Mouse (Mus musculus): ENCODE results near the gene Card19. TPM values are rescaled to one million over a fixed set of nuclear protein-coding genes. Genes with fewer than 3 reads are reported as not detected.

The Card19 gene
- polyA plus RNA-seq, 1 experiment: 79.4 TPM

- peak overlapping the region; percentile 66 for H3K27ac ChIP-seq (ENCODE audit: insufficient read depth, low read length)
- no peak for DNase-seq (ENCODE audit: low read depth in 1 of 2, low spot score in 2 of 2)
- H3K4me1 ChIP-seq (ENCODE audit: control insufficient read depth, insufficient read depth, insufficient read length): peaks cover 44% of the 10 kb centered on the region
- TF ChIP-seq POLR2A (IDR thresholded peaks at IDR 0.05; ENCODE audit: low read depth, low read length): no peak
- TF ChIP-seq CTCF (IDR thresholded peaks at IDR 0.05; ENCODE audit: extremely low read depth, insufficient read depth, insufficient read length, insufficient replicate concordance): no peak
- H3K4me3 ChIP-seq (ENCODE audit: extremely low read depth, insufficient read depth, insufficient read length): no peak overlapping the region
- H3K27me3 ChIP-seq (ENCODE audit: control insufficient read depth, insufficient read depth, low read length): no peaks in the 10 kb centered on the region
- H3K36me3 ChIP-seq (ENCODE audit: control insufficient read depth, insufficient read depth, low read length): no peaks in the 10 kb centered on the region
- 68% methylated on average over 2 of the region's 2 CpGs for WGBS
Observed at GRCm38 (mm10) chr13:49249634-49250033, 33.8 kb upstream of the Card19 start.

DNA sequence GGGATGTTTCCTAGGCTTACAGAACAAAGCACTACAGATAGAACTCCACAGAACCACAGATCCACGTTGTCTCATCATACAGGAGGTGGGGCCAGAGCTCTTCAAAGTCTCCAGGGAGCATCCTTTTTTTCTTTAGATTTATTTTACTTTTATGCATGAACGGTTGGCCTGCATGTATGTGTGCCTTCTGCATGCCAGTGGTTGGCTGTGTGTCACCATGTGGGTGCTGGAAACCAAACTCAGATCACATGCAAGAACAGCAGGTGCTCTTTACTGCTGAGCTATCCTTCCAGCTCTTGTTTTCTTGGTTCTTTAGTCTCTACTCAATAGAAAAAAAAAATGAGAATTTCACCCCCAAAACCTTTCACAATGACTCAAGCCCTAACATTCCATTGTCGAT, 33.1 kb upstream of the Card19 start:
- Histone ChIP-seq H3K4me1 (ENCODE audit: control insufficient read depth, insufficient read depth, insufficient read length) (peaks cover 51% of the 10 kb centered on the region), H3K4me3 (ENCODE audit: extremely low read depth, insufficient read depth, insufficient read length) (no peak overlapping the region), H3K27ac (ENCODE audit: insufficient read depth, low read length) (no peak overlapping the region), H3K27me3 (ENCODE audit: control insufficient read depth, insufficient read depth, low read length) (no peaks in the 10 kb centered on the region), H3K36me3 (ENCODE audit: control insufficient read depth, insufficient read depth, low read length) (no peaks in the 10 kb centered on the region)
- DNase-seq (ENCODE audit: low read depth in 1 of 2, low spot score in 2 of 2): peak in 1 of 2 experiments; percentile 50
- WGBS: 31% methylated on average over 3 of the region's 3 CpGs
- TF ChIP-seq CTCF (IDR thresholded peaks at IDR 0.05; ENCODE audit: extremely low read depth, insufficient read depth, insufficient read length, insufficient replicate concordance) (no peak), POLR2A (IDR thresholded peaks at IDR 0.05; ENCODE audit: low read depth, low read length) (no peak)

DNA sequence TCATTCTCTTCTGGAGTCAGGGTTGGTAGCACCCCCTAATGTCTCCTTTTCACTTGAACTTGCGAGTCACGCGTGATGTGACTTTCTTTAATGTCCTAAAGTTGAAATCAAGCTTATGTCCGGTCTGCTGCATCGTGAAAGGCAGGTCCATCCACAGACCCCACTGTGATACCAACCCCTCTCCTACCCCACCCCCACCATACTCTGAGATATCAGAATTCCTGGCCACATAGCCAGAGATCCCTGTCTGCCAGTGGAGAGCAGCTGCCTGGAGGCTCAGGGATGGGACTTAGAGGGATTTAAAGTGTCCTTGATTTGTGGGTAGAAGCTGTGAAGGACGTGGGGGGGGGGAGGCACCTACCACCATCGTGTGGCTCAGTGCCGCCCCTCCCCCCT, 32.6 kb upstream of the Card19 start, which contains the start of gene Susd3:
TSS of gene Susd3 (minus strand) at position 240 of the 396 bp plus-strand sequence.
- no peak for DNase-seq (ENCODE audit: low read depth in 1 of 2, low spot score in 2 of 2)
- no peaks in the 10 kb centered on the region for H3K27me3 ChIP-seq (ENCODE audit: control insufficient read depth, insufficient read depth, low read length)
- no peaks in the 10 kb centered on the region for H3K36me3 ChIP-seq (ENCODE audit: control insufficient read depth, insufficient read depth, low read length)
- WGBS: 43% methylated on average over 6 of the region's 8 CpGs
- peak within 1 kb of the TSS; percentile 85 for H3K4me3 ChIP-seq (ENCODE audit: extremely low read depth, insufficient read depth, insufficient read length)
- H3K4me1 ChIP-seq (ENCODE audit: control insufficient read depth, insufficient read depth, insufficient read length): peaks cover 55% of the 10 kb centered on the region
- H3K27ac ChIP-seq (ENCODE audit: insufficient read depth, low read length): peak within 1 kb of the TSS; percentile 66
- TF ChIP-seq CTCF (IDR thresholded peaks at IDR 0.05; ENCODE audit: extremely low read depth, insufficient read depth, insufficient read length, insufficient replicate concordance): no peak
- TF ChIP-seq POLR2A (IDR thresholded peaks at IDR 0.05; ENCODE audit: low read depth, low read length): no peak

GRCm38 (mm10) chr13:49247740-49248466, 32.1 kb upstream of the Card19 start:
- Histone ChIP-seq H3K27me3 (ENCODE audit: control insufficient read depth, insufficient read depth, low read length) (no peaks in the 10 kb centered on the region), H3K4me3 (ENCODE audit: extremely low read depth, insufficient read depth, insufficient read length) (peak overlapping the region; percentile 85), H3K27ac (ENCODE audit: insufficient read depth, low read length) (peak overlapping the region; percentile 65), H3K36me3 (ENCODE audit: control insufficient read depth, insufficient read depth, low read length) (no peaks in the 10 kb centered on the region), H3K4me1 (ENCODE audit: control insufficient read depth, insufficient read depth, insufficient read length) (peaks cover 59% of the 10 kb centered on the region; the same call in 1 of the 2 replicates)
- no peak for TF ChIP-seq CTCF (IDR thresholded peaks at IDR 0.05; ENCODE audit: extremely low read depth, insufficient read depth, insufficient read length, insufficient replicate concordance)
- TF ChIP-seq POLR2A (IDR thresholded peaks at IDR 0.05; ENCODE audit: low read depth, low read length): peak; percentile 73
- peak; percentile 55 to 66 for DNase-seq (ENCODE audit: low read depth in 1 of 2, low spot score in 2 of 2)
- 1% methylated on average over 58 of the region's 58 CpGs for WGBS

DNA sequence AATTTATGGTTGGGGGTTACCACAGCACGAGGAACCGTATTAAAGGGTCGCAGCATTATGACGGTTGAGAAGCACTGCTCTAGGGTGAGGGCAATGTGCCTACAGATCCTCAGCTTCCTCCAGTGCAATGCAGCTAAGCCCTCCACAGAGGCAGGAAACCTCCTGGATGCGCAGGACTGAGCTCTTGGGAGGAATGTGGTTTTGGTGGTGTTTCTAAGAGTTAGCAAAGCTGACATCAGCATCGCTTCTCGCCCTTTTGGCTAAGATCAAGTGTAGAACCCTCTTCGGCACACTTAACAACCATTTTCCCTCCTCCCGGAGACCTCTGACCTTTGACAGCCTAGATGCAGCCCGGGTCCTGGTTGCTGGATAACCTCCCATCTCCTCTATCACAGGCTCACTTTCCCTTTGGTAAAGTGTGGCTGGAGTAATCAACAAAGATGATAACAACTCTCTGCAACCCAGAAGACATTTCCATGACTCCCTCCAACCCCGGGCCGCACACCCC, 31.4 kb upstream of the Card19 start:
- Histone ChIP-seq H3K4me3 (ENCODE audit: extremely low read depth, insufficient read depth, insufficient read length) (peak overlapping the region; percentile 85), H3K27me3 (ENCODE audit: control insufficient read depth, insufficient read depth, low read length) (no peaks in the 10 kb centered on the region), H3K4me1 (ENCODE audit: control insufficient read depth, insufficient read depth, insufficient read length) (peaks cover 58% of the 10 kb centered on the region; the same call in 1 of the 2 replicates), H3K36me3 (ENCODE audit: control insufficient read depth, insufficient read depth, low read length) (no peaks in the 10 kb centered on the region), H3K27ac (ENCODE audit: insufficient read depth, low read length) (0 out of 2 replicates have a peak overlapping the region, but pooled peaks have one; percentile 65)
- DNase-seq (ENCODE audit: low read depth in 1 of 2, low spot score in 2 of 2): no peak
- TF ChIP-seq POLR2A (IDR thresholded peaks at IDR 0.05; ENCODE audit: low read depth, low read length) (no peak), CTCF (IDR thresholded peaks at IDR 0.05; ENCODE audit: extremely low read depth, insufficient read depth, insufficient read length, insufficient replicate concordance) (no peak)
- WGBS: 13% methylated on average over 12 of the region's 12 CpGs

DNA sequence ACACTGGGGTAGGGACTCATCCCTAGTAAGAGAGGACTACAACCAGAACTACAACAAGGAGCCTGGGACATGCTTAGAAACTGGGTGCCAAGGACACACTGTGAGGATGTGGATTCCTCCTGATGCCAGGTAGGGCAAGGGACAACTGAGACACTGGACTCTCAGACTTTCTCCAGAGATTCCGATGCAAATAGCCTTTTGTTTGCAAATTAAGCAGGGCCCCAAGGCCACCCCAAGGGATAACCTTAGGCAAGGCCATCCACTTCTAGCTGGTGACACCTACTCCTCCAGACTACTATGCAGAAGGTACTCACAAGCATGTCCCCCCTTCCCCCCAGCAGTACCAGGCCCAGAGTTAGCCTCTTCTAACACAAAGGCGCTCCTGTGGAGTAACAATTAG, 30.8 kb upstream of the Card19 start:
- TF ChIP-seq POLR2A (IDR thresholded peaks at IDR 0.05; ENCODE audit: low read depth, low read length) (no peak), CTCF (IDR thresholded peaks at IDR 0.05; ENCODE audit: extremely low read depth, insufficient read depth, insufficient read length, insufficient replicate concordance) (no peak)
- Histone ChIP-seq H3K4me1 (ENCODE audit: control insufficient read depth, insufficient read depth, insufficient read length) (peaks cover 58% of the 10 kb centered on the region; the same call in 1 of the 2 replicates), H3K27ac (ENCODE audit: insufficient read depth, low read length) (no peak overlapping the region), H3K4me3 (ENCODE audit: extremely low read depth, insufficient read depth, insufficient read length) (peak overlapping the region; percentile 19; the same call in 1 of the 2 replicates), H3K36me3 (ENCODE audit: control insufficient read depth, insufficient read depth, low read length) (no peaks in the 10 kb centered on the region), H3K27me3 (ENCODE audit: control insufficient read depth, insufficient read depth, low read length) (no peaks in the 10 kb centered on the region)
- no peak for DNase-seq (ENCODE audit: low read depth in 1 of 2, low spot score in 2 of 2)
- WGBS: 94% methylated on average over 2 of the region's 2 CpGs

DNA sequence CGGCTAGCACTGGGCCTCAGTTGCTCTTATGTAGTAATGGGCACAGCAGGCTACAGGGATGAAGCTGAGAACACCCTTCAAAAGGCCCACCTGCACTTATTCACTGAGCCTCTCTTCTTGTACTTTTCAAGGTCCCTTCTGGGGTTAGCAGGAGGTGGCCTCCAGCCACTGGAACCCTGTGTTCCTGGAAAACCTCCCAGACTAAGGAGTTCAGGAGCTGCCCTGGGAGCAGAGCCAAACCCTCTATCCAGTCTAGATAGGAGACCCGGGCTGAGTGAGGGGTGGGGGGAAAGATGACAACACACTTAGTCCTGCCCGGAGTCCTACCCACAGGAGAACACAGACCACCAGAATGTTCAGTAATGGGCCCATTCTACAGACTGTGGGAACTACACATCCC, 30.2 kb upstream of the Card19 start:
- Histone ChIP-seq H3K27ac (ENCODE audit: insufficient read depth, low read length) (no peak overlapping the region), H3K4me1 (ENCODE audit: control insufficient read depth, insufficient read depth, insufficient read length) (peaks cover 60% of the 10 kb centered on the region; the same call in 1 of the 2 replicates), H3K4me3 (ENCODE audit: extremely low read depth, insufficient read depth, insufficient read length) (no peak overlapping the region), H3K36me3 (ENCODE audit: control insufficient read depth, insufficient read depth, low read length) (no peaks in the 10 kb centered on the region), H3K27me3 (ENCODE audit: control insufficient read depth, insufficient read depth, low read length) (no peaks in the 10 kb centered on the region)
- 81% methylated on average over 3 of the region's 3 CpGs for WGBS
- no peak for TF ChIP-seq POLR2A (IDR thresholded peaks at IDR 0.05; ENCODE audit: low read depth, low read length)
- no peak for TF ChIP-seq CTCF (IDR thresholded peaks at IDR 0.05; ENCODE audit: extremely low read depth, insufficient read depth, insufficient read length, insufficient replicate concordance)
- no peak for DNase-seq (ENCODE audit: low read depth in 1 of 2, low spot score in 2 of 2)
